Mouse (Mus musculus) MEL (cell line): Measurements from ENCODE around the gene Rpusd4.

Source experiments
- CTCF ChIP-seq, 3 experiments: IDR thresholded peaks in 2 of 3; conservative IDR thresholded peaks in 1 of 3; 2 replicates each; pipeline ENCODE4 v1.5.1; 2011 to 2012; ENCODE audit warnings: low read length in 3 of 3, low read depth in 2 of 3, mild to moderate bottlenecking in 2 of 3, improper control_type of control experiment in 1 of 3, inconsistent platforms in 1 of 3, mixed read lengths in 1 of 3, moderate library complexity in 1 of 3; ENCODE audit not compliant: control insufficient read depth in 1 of 3, insufficient read depth in 1 of 3, poor library complexity in 1 of 3, severe bottlenecking in 1 of 3
- HCFC1 ChIP-seq: IDR thresholded peaks from 2 replicates; pipeline ENCODE4 v1.6.1; 2012; ENCODE audit warnings: low read depth, mild to moderate bottlenecking, inconsistent platforms, low read length, improper control_type of control experiment, moderate library complexity
- RAD21 ChIP-seq: IDR thresholded peaks from 2 replicates; pipeline ENCODE4 v1.6.1; 2011; ENCODE audit warnings: mild to moderate bottlenecking, low read depth, low read length, improper control_type of control experiment

- TF ChIP-seq RAD21: no peak
- no peak for TF ChIP-seq CTCF (IDR thresholded peaks at IDR 0.05 in 2 of 3, conservative IDR thresholded peaks at IDR 0.05 in 1 of 3; ENCODE audit: control insufficient read depth in 1 of 3, insufficient read depth in 1 of 3, low read depth in 2 of 3, low read length in 3 of 3, poor library complexity in 1 of 3, severe bottlenecking in 1 of 3)
- no peak for TF ChIP-seq HCFC1
Observed at GRCm38 (mm10) chr9:35277855-35278365, 10.2 kb downstream of the Rpusd4 start.
